Mouse (Mus musculus) kidney, postnatal 14 days (tissue): Measurements from ENCODE around the gene Ola1.

Source experiments
- DNase-seq: peaks from one replicate; pipeline ENCODE4 v3.0.0; 2022; ENCODE audit warnings: mixed read lengths

Ola1 gene

GRCm38 (mm10) chr2:73060259-73060585 lies 158.5 kb downstream of the Ola1 start:
- no peak for DNase-seq

- peak; percentile 37 for DNase-seq
Observed at GRCm38 (mm10) chr2:73059550-73060258, 159.0 kb downstream of the Ola1 start.

- DNase-seq, result no peak
Observed at GRCm38 (mm10) chr2:73058344-73058743, 160.4 kb downstream of the Ola1 start.

GRCm38 (mm10) chr2:73057589-73057988 lies 161.1 kb downstream of the Ola1 start:
- DNase-seq, result no peak

- no peak for DNase-seq
Observed at GRCm38 (mm10) chr2:73056090-73056956, 162.4 kb downstream of the Ola1 start.

GRCm38 (mm10) chr2:73053791-73054490 lies 164.8 kb downstream of the Ola1 start:
- no peak for DNase-seq

GRCm38 (mm10) chr2:73050401-73050800 lies 168.3 kb downstream of the Ola1 start:
- no peak for DNase-seq

- no peak for DNase-seq
Observed at GRCm38 (mm10) chr2:73049977-73050376, 168.7 kb downstream of the Ola1 start.

GRCm38 (mm10) chr2:73049001-73049684 lies 169.6 kb downstream of the Ola1 start:
- no peak for DNase-seq

- peak; percentile 53 for DNase-seq
Observed at GRCm38 (mm10) chr2:73047061-73047741, 171.5 kb downstream of the Ola1 start.

- DNase-seq, result peak; percentile 73
Observed at GRCm38 (mm10) chr2:73046576-73046975, 172.1 kb downstream of the Ola1 start.

GRCm38 (mm10) chr2:73045505-73045904 lies 173.2 kb downstream of the Ola1 start:
- no peak for DNase-seq
